Mouse (Mus musculus) CD4-positive helper T cell, adult 2 months (primary cell): ENCODE measurements around the gene Csnk1g2.
"Not testable (repeated sequence)": the region's sequence is repeated elsewhere in the genome, so short reads cannot be mapped to it uniquely, and the experiment has no call there.

Source experiments
- DNase-seq: peaks from one replicate; pipeline ENCODE4 v3.0.0-alpha.2; 2012; ENCODE audit warnings: low read depth, missing footprints, low spot score

Gene Csnk1g2

DNA sequence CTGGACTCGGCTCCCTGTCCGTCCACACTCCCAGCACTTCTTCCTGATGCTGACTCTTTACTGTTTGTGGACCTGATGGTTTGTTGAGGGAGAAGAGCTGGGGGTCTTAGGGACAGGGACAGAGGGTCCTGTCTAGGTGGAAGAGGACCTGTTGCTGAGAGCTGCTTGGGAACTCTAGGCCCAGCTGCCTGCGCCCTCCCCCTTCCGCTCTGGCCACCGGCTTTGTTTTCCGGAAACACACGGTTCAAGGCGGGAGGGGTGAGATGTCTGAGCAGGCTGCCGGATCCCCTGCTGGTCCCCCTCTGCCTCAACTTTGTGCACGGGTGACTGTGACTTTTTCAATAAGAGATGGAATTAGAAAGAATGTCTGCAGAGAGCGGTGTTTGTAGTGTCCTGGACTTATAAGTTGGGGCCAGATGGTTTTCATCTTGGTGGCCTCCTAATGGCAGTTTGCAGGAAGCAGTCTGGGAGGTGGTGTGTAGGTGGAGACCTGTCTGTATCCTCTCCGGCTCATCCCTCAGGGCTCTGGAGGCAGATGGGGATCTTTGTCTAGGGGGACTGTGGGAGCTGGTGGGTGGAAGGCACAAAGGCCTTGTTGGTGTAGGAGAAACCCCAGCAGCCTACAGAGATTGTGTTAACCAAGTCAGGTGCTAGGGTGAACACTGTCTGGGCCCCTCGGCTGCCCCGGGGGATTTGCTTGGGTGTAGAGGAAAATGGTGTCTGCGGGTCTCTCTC, 986 bp downstream of the Csnk1g2 start:
- DNase-seq, result peak; percentile 81

DNA sequence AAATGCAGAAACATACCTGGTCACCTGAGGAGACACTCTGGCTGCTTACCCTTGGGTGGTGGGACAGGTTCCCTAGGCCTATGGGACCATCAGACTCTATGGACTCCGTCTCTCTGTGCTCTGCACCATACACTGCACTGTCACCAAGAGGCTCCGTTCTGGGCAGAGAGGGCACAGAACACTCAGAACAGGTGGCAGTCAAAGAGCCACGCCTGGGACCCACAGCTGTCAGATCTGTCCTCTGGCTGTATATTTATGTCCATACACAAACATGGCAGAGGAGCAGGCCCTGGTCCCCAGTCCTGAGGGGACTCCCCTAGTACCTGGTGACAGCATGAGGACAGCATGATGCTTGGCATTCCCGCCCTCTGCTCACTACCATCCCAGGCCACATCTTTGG, 3.1 kb downstream of the Csnk1g2 start:
- DNase-seq, result no peak

DNA sequence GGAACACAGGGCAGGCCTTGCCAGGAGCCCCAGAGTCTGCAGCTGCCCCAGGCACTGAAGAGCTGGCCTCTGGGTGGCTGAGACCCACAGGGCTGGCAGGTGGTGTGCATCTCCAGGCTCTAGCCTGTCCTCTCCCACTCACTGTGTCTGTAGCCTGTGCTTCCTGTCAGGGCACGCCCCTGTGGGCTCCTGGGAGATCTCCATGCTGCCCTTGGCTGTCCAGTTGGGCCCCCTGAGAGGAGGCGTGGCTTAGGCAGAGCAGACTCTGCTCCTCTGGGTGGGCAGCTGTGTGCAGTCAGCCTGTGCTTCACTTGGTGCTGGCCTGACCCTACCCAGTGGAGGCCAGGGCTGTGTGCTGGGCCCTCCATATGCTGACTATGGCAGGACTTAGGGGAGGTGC, 5.0 kb downstream of the Csnk1g2 start:
- DNase-seq, result no peak

DNA sequence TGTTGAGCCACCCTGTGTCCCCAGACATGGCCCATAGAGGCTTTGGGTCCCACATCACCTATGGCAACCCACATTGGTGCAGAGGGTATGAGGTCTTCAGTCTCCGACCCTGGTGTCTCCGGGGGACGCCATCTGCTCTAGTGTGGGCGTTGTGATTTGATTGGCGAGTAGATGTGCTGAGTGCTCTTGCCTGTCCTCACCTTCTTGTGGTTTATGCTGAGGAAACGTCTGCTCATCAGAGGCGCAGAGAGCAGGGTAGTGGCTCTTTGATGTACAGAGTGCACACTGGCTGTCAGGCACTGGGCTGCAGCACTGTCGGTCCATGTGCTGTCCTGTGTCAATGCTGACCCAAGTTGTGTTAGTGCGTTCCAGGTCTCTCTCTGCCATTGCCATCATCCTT, 6.3 kb downstream of the Csnk1g2 start:
- DNase-seq, result peak; percentile 66

DNA sequence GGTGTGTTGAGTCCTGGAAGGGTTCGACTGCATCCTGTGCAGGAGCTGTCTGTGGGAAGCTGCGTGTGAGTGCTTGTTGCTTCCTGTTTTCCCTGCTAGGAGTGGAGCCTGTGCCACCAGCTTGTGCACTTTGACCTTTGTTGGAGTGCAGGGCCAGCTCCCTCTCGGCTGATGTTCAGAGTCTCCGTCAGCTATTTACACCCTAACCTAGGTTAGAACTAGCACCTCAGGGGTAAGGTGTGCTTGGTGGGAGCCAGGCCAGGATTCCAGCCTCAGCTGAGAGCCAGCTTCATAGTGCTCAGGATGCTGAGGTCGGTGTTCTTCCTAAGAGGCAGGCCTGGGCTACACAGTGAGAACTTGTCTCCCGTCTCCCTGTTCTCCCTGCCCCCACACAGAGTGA, 12.7 kb downstream of the Csnk1g2 start:
- no peak for DNase-seq

DNA sequence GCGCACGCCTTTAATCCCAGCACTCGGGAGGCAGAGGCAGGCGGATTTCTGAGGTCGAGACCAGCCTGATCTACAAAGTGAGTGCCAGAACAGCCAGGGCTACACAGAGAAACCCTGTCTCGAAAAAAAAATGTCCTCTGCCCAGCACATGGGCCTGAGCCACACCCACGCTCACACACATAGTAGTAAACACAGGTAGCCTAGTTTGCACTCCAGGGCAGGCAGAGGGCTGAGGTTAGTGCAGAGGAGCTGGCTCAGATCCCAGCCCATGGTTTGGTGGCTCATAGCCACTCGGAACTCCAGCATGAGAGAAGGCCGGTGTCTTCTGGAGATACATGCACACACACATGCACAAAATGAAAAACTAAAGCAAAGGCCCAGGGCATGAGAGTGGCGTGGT, 24.3 kb downstream of the Csnk1g2 start:
- DNase-seq, result no peak

DNA sequence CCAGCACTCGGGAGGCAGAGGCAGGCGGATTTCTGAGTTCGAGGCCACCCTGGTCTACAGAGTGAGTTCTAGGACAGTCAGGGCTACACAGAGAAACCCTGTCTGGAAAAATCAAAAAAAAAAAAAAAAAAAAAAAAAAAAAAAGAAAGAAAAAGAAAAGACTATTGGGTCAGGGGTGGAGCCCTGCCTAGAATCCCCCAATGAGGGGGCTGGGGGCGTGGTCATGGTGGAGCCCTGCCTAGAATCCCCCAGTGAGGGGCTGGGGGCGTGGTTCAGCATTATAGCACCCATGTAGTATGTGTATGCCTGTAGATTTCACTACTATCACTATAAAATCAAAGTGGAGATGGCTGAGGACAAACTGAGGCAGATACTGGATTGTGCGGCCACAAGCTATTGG, 27.3 kb downstream of the Csnk1g2 start:
- not testable (repeated sequence) for DNase-seq

DNA sequence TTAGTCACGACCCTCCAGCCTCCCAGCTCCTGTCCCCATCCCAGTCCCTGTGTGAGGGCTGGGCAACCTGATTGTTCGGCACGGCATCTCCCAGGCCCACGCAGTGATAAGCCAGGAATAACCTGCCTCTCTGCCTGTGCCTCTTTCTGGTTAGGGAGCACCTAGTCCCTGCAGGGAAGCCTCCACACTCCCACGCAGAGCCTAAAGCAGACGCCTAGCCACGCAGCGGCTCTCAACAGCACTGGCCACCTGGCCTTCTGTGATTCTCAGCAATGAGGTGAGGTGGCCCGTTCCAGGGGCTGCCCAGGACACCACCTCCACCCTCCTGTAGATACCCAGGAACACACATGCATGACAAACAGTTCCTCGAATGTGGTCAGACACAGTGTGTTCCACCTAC, 27.8 kb downstream of the Csnk1g2 start:
- DNase-seq, result no peak

DNA sequence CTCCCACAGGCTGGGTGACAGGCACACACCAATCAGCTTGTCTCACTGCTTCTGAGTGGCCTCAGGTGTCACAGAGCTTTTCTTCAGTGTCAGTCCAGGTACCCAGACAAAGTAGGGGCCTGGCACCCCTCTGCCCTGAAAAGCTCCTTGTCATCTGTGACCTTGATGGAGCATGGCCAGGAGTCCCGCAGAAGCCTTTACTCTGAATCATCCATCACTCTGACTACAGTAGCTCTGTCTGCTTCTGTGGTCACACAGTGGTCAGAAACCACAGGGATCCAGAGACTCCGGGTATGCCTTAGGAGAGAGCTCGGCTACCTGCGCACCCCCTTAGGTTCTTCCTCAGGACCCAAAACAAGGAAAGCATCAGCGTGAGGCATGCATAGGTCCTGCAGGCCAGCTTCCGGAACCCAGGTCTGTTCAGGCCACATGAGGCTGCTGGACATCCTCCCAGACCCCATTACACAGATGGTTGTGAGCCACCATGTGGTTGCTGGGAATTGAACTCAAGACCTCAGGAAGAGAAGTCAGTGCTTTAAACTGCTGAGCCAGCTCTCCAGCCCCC, 30.6 kb downstream of the Csnk1g2 start:
- DNase-seq, result no peak

DNA sequence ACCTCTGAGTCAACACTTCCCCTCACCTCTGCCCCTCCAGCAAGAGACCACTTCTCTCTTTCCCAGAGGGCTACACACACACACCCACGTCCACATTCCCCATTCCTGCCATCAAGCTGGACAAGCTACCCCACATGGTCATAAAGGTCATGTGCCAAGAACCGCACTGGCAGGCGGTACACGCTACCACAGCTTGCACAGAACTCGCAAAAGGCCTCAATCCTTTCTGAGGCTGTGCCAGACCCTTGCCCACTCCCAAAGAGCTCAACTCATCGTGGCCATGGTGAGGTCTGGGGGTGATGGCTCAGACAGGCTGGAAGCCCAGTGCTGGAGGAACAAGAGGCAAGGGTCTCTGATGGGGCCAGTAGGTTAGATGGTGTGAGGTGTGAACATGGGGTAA, 32.2 kb downstream of the Csnk1g2 start:
- no peak for DNase-seq

DNA sequence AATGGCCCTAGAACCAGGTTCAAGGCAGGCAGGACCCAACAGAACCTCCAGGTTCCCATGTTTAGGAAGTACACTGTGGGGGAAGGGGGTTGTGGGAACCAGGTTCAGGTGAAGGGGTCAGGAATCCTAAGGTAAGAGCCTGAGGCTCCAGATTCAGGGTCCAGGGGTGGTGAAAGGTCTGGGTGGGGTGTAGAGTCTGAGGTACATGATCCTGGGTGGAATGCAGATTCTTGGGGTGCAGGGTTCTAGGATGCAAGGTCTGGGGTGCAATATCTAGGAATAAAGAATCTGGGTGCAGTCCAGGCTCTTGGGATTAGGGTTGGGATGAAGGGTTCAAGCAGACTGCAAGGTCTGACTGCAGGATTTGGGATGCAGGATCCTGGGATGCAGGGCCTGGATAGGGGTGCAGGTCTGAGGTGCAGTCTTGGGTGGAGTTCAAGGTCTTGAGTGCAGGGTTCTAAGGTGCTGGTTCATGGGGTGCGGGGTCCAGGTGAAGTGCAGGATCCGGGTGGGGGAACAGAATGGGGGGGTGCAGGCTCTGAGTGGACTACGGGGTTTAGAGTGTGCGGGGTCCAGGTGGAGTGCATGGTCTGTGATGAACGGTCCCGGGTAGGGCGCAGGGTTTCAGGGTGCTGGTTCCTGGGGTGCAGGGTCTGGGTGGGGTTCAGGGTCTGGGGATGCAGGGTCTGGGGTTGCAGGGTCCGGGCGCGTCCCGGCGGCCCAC, 32.9 kb downstream of the Csnk1g2 start:
- no peak for DNase-seq

DNA sequence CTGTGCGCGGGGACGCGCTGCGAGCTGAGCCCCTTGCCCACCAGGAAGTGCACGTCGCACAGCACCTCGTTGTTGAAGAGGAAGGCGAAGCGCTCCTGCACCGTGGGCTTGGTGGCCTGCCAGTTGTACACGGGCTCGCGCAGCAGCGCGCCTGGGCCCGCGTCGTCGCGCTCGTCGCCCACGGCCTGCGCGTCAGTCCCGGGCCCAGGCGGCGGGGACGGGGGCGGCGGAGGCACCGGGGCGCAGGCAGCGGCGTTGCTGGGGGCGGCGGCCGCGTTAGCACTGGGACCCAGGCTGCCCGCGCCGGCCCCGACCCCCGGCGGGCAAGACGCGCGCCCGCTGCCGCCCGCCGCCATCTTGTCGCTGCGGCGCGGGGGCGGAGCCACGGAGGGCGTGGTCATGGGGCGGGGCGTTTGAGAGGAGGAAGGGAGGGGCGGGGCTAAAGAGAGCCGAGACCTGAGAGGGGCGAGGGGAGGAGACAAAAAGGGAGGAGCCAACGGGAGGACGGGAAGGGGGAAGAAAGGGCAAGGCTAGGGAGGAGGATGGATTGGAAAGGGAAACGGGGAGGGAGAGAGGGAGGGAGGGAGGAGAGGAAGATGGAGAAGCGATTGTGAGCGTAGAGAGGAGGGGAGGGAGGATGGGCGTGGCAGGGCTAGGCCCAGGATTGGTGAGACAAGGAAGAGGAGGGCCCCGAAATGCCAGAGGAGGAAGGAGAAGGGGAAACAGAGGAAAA, 33.7 kb downstream of the Csnk1g2 start:
- DNase-seq, result peak; percentile 93

DNA sequence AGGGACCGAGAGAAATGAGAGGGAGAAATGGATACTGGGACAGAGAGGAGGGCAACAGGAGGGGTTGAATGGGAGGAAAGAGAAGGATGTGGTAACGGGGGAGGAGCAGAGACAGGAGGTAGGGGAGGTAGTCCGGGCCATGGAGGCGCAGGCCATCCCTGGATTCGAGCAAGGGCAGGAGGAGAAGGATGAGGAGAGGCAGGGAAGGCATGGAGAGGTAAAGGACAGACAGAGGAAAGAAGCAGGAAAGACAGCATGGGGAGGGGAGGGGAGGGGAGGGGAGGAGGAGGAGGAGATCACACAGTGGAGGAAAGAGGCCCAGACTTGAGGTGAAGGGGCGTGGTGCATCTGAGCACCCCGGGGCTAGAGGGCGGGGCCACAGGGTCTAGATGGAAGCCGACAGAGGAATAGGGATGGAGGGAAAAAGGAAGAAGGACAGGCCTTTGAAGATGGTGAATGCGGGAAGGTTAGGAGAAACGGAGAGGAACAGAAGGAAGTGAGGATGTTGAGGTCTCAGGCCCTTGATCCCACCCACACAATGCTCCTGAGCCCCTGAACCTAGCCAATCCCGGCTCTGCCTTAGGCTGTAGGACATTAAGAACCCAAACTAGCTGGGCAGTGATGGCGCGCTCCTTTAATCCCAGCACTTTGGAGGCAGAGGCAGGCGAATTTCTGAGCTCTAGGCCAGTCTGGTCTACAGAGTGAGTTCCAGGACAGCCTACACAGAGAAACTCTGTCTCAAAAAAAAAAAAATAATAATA, 34.4 kb downstream of the Csnk1g2 start, which contains the start of gene Btbd2:
TSS of gene Btbd2 (minus strand) at position 209 of the 761 bp plus-strand sequence.
- peak; percentile 50 for DNase-seq

DNA sequence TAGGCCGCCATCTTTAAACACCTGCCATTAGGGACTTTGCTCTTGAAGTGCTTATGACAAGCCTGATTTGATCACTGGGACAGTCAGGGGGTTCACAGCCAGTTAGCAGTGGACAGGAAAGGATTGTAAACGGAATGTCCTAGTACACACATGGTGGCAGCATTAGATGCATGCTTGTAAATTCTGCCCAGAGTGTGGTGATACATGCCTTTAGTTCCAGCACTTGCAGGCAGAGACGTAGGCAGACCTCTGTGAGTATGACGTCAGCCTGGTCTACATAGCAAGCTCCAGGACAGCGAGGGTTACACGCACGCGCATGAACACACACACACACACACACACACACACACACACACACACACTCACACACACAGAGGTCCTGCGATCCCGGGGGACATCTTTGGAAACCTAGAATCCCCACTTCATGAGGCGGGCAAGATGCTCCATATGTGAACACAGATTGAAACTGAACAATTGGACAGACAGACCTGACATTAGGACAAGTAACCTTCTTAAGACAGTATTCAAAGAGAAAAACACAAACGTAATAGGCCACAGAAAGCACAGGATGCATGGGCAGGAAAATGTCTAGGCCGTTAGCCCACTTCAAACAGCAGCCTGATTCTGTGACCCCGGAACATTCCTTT, 35.7 kb downstream of the Csnk1g2 start:
- DNase-seq, result peak; percentile 85

DNA sequence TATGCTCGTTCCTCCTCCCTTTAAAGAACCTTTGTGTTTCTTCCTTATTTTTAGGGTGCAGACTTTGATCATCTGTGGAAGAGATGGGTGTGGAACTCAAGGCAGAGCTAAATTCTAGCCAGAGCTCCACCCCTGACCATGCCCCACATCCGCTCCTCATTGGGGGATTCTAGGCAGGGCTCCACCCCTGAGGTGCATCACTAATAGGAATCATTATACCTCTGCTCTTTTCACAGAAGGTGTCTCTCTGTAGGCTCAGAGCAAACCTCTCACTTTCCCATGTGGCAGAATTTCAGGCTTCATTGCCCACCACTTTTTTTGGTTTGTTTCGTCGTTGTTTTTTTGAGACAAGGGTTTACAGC, 36.2 kb downstream of the Csnk1g2 start:
- DNase-seq, result peak; percentile 87

DNA sequence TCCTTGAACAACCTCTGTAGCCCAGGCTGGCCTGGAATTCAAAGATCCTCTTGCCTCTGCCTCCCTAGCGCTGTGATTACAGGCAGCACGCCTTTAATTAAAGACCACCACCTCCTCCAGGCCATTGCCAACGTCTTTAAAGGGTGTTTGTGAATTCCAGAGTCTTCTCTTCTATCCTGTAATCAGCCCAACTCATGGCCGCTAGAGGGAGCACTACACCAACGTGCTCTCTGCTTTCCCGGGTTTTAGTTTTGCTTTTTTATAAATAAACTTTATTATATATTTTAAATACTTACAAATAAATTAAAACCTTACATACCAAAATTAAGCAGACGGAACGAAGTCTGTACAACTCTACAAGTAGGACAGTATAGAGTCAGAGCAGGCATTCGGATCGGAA, 36.6 kb downstream of the Csnk1g2 start:
- peak; percentile 72 for DNase-seq

DNA sequence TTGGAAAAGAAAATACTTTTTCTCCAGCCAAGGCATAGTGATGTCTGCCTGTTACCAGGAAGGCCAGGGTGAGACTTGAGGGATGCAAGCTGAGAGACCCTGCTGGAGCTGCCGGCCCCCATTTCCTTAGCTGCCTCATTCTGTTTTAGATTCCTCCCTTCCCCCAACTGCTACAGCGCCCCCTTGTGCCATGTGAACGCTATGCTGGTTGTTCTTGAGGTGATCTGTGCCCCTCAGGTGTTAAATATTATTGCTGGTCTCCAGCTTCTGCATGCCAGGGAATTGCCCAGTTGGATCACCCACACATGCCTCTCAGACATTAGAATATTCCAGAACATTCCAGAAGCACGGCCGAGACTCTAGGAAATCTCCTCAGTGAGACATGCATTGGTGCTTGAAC, 38.5 kb downstream of the Csnk1g2 start:
- DNase-seq, result peak; percentile 73

DNA sequence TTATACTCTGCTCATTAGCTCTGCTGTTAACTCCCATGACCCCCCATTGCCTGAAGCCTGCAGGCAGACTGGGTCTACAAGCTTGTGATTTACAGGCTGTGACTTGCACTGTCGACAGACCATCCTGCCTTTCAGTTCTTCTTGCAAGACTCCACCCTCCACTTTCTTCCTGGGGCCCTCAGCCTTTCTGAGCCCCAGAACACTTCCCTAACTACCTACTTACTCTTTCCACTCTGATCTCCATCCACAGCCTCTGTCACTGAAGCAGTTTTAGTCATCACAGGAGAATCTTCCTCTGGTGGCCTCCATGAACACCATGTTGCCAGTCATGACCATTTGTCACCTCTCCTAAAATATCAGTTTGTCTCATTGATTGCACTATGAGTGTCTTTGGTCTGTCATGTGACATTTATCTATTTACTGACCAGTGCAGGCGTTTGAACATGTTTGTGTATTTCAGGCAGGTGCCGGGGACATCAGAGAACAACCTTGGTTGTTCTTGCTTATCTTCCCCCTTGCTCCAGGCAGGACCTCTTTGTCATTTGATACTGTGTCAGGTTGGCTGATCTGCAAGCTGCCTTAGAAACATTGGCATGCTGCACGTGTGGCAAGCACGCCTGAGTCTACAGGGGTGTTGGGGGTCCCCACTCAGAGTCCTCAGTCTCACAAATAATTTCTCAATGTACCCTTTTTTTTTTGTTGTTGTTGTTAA, 41.0 kb downstream of the Csnk1g2 start:
- DNase-seq, result peak; percentile 44

DNA sequence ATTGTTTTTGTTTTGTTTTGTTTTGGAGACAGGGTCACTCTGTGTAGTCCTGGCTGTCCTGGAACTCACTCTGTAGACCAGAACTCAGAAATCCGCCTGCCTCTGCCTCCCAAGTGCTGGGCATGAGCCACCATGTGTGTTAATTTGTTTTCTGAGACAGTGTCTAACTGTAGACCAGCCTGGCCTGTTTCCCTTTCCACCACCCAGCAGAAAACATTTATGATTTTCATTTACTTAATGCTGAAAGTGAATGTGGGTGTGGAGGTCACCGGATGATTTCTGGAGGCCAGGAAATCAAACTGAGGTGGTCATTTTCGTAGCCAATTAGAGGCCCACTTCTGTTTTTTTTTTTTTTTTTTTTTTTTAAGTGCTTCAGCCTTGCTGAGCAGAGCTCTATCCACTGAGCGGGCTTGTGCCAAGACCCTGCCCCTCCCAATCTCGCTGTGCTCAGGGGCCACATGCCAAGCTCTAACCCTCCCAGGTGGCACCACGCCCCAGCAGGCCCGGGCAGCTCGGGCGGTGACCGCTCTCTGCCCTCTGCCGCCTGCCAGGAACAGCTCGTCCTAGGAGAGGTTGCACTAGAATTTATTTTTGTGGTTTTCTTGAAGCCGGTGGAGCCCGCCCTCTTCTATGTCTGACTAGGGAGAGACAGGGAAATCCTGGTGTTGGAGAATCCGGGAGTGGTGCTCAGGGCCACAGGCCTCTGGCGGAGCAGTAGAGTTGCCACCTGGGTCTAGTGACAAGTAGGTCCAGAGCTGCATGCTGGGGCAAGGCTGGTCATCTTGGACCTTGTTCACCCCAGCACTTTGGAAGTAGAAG, 41.8 kb downstream of the Csnk1g2 start:
- peak; percentile 64 for DNase-seq

DNA sequence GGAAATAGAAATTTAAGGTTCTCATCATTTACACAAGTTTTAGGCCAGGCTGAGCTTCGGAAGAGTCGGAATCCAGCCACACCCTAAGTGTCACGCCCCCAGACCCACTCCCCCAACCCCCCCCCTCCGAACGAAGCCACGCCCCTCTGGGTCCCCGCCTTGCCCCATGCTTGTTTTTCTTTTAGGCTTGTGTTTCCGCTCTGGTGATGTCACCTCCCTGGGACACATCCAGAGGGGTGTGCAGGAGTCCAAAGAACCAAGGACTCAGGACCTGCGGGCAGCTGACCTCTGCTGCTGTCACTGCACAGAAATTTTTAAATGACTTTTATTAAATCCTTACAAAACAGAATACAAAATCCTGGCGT, 42.4 kb downstream of the Csnk1g2 start:
- DNase-seq, result peak; percentile 49
